Mouse (Mus musculus) Patski (cell line): ENCODE results near the gene Slc26a5. TPM values are rescaled to one million over a fixed set of nuclear protein-coding genes. Genes with fewer than 3 reads are reported as not detected.

Experiments used
- ATAC-seq: fragments of 100-300 bp; one replicate; pipeline ENCODE4 v1.8.0; 2021
- CTCF ChIA-PET: fragments of 350-600 bp; sonication (Branson Sonifier 250); formaldehyde crosslinking; loops from one replicate; lab custom pipeline; 2022; ENCODE audit warnings: inconsistent platforms; lab: Charles Lee
- POLR2A ChIA-PET: fragments of 350-600 bp; sonication (Branson Sonifier 250); formaldehyde crosslinking; loops from one replicate; lab custom pipeline; 2022; ENCODE audit warnings: antibody characterized with exemption, inconsistent platforms; lab: Charles Lee
- DNase-seq: peaks from one replicate; pipeline ENCODE4 v3.0.0-alpha.2; 2011; ENCODE audit warnings: low read depth, low spot score
- H3K27me3 ChIP-seq: fragments of 371-371 bp; one replicate; pipeline ENCODE4 v1.5.1; 2021
- CTCF ChIP-seq: fragments of 100-300 bp; IDR thresholded peaks from one replicate; pipeline ENCODE4 v1.5.1; 2021
- in situ Hi-C: fragments of 300-500 bp; cut with MboI; formaldehyde crosslinking; loops from 3 replicates; pipeline ENCODE4 v1.11.1; 2018; ENCODE audit warnings: low pct_unique_long_range_greater_than_20kb, mixed read lengths
- polyA plus RNA-seq: library from polyadenylated mRNA; unstranded; gene quantifications from one replicate; pipeline ENCODE4 v1.2.3, GENCODE M21; 2021

Gene Slc26a5
- polyA plus RNA-seq, 1 experiment from 2014 or later: not detected

DNA sequence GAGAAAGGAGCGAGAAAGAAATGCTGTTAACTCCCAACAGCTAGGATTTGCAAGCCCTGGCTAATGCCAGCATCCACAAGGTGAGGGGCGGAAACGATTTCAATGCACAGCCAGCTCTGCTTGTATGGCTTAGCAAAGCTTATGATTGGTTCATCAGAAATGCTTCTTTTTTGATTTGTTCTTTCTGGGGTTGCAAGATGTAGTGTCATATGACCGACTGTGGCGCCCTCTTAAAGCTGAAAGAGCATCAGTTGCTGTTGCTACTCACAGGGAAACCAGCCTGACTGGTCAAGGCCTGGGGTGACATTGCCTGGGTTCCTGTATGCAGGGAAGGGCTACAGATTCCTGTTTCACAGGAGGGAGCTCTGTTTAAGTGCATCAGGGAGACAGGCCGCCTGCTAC, 908 bp upstream of the Slc26a5 start:
- ChIA-PET CTCF (interaction anchor here (1.5 kb wide), 1 partner anchor 19 kb away, joined by 3 read pairs; no protein-coding TSS in a partner anchor), POLR2A (no interaction called here)
- no peak for TF ChIP-seq CTCF
- H3K27me3 ChIP-seq: peaks cover 42% of the 10 kb centered on the region
- no peak for DNase-seq
- in situ Hi-C loops: no loop called here
- ATAC-seq: no peak

DNA sequence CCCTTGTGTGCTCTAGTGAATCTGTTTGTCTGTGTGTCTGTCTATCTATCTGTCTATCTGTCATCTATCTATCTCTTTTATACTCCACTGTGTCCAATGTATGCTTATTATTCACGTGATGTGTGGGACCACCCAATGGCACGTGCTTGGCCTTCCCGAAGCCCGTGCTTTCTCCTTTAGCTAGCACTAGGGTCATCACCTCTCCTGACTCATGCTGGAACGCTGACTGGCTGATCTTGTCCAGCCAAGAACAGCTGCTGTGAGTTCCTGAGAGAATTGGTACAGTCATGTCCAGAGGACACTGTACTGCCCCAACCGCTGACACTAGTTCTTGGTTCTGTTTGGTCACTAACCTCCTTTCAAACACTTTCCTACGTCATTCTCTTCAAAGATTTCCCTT, 6.8 kb downstream of the Slc26a5 start:
- TF ChIP-seq CTCF: no peak
- POLR2A ChIA-PET: no interaction called here
- in situ Hi-C loops: no loop called here
- no peak for ATAC-seq
- CTCF ChIA-PET: no interaction called here
- H3K27me3 ChIP-seq: peaks cover 50% of the 10 kb centered on the region
- DNase-seq: no peak

DNA sequence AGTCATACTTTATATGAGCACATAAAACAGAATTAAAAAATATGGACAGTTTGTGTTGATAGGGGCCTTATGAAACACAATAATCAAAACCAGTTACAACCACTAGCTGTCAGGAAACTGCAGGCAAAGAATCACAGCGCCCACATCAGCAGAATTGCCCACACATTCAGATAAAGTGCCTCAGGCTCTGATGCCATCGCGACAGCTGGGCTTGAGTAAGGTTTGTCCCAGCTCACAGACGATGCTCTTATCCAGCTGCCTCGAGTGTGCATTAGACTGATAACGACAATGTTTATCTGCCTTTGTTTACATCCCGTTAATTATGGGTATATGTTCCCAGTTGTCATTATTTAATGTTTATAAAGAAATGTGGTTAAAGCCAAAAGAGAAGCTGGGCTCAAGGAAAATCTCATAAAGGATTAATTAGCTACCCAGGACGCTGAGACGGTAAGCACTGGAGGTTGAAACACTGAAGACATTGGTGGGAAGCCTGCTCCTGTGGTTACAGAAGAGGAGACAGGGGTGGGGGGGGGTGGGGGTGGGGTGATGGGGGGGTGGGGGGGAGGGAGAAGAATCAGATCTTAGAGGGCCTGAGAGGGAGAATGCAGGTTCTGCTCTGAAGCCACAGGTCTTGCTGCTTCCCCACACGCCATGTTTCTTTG, 13.6 kb downstream of the Slc26a5 start:
- peaks cover 33% of the 10 kb centered on the region for H3K27me3 ChIP-seq
- in situ Hi-C loops: no loop called here
- CTCF ChIA-PET: interaction anchor here (1.3 kb wide), 1 partner anchor 9 kb away, joined by 4 read pairs; no protein-coding TSS in a partner anchor
- ATAC-seq (no peak), DNase-seq (no peak)
- POLR2A ChIA-PET: no interaction called here
- no peak for TF ChIP-seq CTCF

DNA sequence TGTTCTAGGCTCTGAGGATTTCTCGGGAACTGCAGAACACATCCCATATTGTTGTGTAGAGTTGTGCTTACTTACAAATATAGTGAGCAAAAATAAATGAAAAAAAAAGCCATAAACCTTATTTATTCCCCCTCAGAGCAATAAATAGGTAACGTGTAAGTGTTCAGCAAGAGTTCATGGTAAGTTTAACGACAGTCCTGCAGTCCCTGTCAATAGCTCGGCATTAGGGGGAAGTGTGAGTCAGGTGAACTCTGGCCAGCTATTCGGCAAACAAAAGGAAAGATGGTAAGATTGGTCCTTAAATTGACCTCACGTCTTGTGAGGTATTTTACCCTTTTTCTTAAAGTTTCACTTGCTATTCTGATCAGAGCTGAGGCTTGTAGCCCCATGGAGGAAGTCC, 18.0 kb downstream of the Slc26a5 start:
- no peak for TF ChIP-seq CTCF
- no peak for ATAC-seq
- CTCF ChIA-PET: interaction anchor here (1.2 to 1.3 kb wide), 2 partner anchors 8 to 19 kb away, joined by 3 read pairs; partner anchors contain the start of gene Slc26a5
- peaks cover 13% of the 10 kb centered on the region for H3K27me3 ChIP-seq
- DNase-seq: no peak
- POLR2A ChIA-PET: no interaction called here
- in situ Hi-C loops: loop anchor here (25.0 kb wide), 1 partner anchor 665 kb away; no protein-coding TSS in a partner anchor

DNA sequence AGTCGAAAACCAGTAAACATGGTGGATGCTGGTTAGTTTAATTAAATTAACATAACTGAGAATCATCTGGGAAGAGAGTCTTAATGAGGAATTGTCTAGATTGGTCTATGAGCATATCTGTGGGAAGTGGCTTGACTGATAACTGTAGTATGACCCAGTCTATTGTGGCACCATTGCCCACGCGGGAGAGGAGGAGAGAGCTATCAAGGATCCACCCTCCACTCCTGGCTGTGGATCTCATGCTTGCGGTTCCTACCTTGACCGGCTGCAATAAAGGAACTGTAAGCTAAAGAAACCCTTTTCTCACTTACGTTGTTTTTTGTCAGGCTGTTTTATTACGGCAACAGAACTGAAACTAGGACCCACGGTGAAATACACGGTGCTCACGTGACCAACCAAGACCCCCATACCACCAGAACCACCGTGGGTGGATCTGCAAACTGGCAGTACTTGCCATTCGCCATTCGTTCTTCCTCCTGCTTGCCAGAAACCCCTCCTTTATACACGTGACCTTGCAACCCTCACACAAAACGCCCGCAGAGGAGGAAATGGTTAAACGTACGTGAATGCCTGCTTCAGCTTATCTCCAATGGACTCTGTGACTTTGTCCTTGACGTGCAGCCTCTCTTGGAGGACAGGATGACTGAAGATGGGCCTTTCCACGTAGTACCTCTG, 18.7 kb downstream of the Slc26a5 start:
- ChIA-PET POLR2A (no interaction called here), CTCF (interaction anchor here (1.2 to 1.4 kb wide), 2 partner anchors 9 to 14 kb away, joined by 3 read pairs; no protein-coding TSS in a partner anchor)
- in situ Hi-C loops: loop anchor here (25.0 kb wide), 1 partner anchor 666 kb away; no protein-coding TSS in a partner anchor

DNA sequence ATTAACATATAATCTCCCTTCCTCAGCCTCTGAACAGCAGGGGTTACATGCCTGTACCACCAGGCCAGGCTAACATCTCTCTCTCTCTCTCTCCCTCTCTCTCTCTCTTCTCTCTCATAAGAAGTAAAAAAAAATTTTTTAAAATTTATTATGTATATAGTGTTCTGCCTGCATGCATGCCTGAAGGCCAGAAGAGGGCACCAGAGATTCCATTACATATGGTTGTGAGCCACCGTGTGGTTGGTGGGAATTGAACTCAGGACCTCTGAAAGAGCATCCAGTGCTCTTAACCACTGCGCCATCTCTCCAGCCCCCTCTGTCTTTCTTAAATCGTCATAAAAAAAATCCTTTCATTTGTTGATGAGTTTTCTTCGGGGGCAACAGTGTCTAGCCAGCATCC, 20.7 kb downstream of the Slc26a5 start:
- in situ Hi-C loops: loop anchor here (25.0 kb wide), 1 partner anchor 668 kb away; no protein-coding TSS in a partner anchor
- H3K27me3 ChIP-seq: peaks cover 7% of the 10 kb centered on the region
- ChIA-PET POLR2A (no interaction called here), CTCF (no interaction called here)
- TF ChIP-seq CTCF: peak; percentile 57
- ATAC-seq (no peak), DNase-seq (no peak)

More for the DNA sequence above, 18.7 kb downstream of the Slc26a5 start:
- H3K27me3 ChIP-seq: peaks cover 12% of the 10 kb centered on the region
- DNase-seq: no peak
- ATAC-seq: no peak
- TF ChIP-seq CTCF: no peak

DNA sequence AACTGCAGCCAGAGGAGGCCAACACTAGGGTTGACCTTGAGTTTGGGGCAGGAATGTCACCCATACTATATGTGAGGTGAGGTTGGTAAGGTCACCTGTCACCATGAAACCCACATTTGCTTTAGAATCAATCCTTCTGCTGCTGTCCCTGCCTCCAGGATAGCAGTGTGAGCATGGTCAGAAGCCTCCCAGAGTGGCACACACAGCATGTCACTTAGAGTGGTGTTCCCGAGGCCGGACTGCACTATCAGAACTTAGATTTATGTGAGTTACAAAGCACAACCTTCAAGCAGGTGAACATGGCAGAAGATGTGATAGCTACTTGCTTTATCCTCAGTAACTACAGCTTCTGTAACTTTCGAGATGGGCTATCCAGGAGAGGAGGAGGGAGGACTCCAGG, 33.6 kb downstream of the Slc26a5 start:
- POLR2A ChIA-PET: no interaction called here
- DNase-seq: no peak
- TF ChIP-seq CTCF: no peak
- in situ Hi-C loops: loop anchor here (25.0 kb wide), 1 partner anchor 681 kb away; no protein-coding TSS in a partner anchor
- CTCF ChIA-PET: interaction anchor here (1.1 kb wide), 2 partner anchors 10 to 15 kb away, joined by 3 read pairs; no protein-coding TSS in a partner anchor
- ATAC-seq: no peak
- H3K27me3 ChIP-seq: peaks cover 35% of the 10 kb centered on the region

DNA sequence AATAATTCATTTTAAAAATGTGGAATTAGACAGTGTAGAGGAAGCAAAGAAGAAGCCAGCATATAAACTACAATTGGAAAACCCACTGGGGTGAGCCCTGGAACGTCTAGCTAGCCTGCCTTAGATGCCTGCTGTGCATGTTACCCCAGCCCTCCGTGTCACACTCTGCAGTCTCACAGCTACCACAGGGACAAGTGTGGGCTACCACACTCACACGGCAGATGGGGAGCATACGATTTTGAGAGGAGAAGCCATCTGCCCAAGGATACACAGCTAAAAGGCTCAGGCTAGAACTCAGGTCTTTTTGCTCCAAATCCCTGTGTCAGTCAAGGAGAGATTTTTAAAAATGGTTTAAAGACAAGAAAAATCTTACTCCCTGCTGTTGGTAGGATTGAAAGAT, 36.5 kb downstream of the Slc26a5 start:
- ChIA-PET CTCF (interaction anchor here (1.2 kb wide), 1 partner anchor 16 kb away, joined by 3 read pairs; no protein-coding TSS in a partner anchor), POLR2A (no interaction called here)
- DNase-seq (no peak), ATAC-seq (no peak)
- peaks cover 30% of the 10 kb centered on the region for H3K27me3 ChIP-seq
- TF ChIP-seq CTCF: no peak
- in situ Hi-C loops: loop anchor here (25.0 kb wide), 1 partner anchor 683 kb away; no protein-coding TSS in a partner anchor

DNA sequence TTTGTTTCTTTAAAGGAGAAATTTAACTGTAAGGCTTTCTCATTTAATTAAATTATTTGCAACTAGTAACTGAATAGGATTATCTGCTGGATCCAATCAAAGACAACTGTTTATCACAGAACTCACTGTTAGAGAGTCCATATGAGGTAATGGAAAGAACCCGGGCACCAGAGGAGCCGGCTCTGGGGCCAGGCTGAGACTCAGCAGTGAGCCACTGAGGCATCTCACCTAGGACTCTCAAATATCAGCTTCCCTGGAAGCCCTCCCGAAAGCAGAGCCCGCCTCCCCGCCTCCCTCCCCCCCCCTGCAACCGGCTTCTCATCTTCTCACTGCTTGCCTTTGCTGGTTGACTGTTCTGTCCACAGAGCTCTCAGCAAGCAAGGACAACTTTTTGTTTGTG, 37.8 kb downstream of the Slc26a5 start:
- ChIA-PET POLR2A (interaction anchor here (0.6 kb wide), 1 partner anchor 12 kb away, joined by 4 read pairs; no protein-coding TSS in a partner anchor), CTCF (interaction anchor here (0.7 kb wide), 1 partner anchor 10 kb away, joined by 3 read pairs; no protein-coding TSS in a partner anchor)
- H3K27me3 ChIP-seq: peaks cover 24% of the 10 kb centered on the region
- DNase-seq (no peak), ATAC-seq (no peak)
- in situ Hi-C loops: loop anchor here (25.0 kb wide), 1 partner anchor 685 kb away; no protein-coding TSS in a partner anchor
- no peak for TF ChIP-seq CTCF

DNA sequence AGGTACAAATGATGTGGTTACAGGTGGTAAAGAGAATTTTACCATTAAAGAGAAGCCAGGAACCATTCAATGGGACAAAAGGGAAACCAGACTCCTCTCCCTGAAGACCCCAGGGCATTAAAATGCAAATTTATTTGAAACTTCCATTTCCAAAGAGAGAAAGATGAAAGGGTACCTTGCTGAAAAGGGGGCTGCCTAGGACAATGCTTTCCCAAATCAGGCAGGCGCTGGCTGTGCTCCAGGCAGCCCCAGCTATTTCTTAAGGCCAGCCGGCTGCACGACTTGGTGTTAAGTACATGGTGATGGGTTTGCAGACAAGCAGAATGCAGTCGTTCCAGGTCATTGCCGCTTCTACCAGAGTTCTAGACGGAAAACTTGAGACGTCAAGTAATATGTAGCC, 39.0 kb downstream of the Slc26a5 start:
- CTCF ChIA-PET: interaction anchor here (0.9 kb wide), 1 partner anchor 9 kb away, joined by 3 read pairs; no protein-coding TSS in a partner anchor
- no peak for TF ChIP-seq CTCF
- peaks cover 14% of the 10 kb centered on the region for H3K27me3 ChIP-seq
- DNase-seq (no peak), ATAC-seq (no peak)
- in situ Hi-C loops: loop anchor here (25.0 kb wide), 1 partner anchor 686 kb away; no protein-coding TSS in a partner anchor
- POLR2A ChIA-PET: interaction anchor here (0.8 kb wide), 1 partner anchor 22 kb away, joined by 3 read pairs; no protein-coding TSS in a partner anchor
